In genomic region chr9:50700921-50701691, GRCm38 (mm10) we compare ENCODE assay signal across 10 mouse cellular contexts. TPM values are rescaled to one million over a fixed set of nuclear protein-coding genes. Genes with fewer than 3 reads are reported as not detected.
DNase-seq lines count a peak whose midpoint lies in the region; ATAC-seq and TF ChIP-seq lines count a peak whose summit lies in the region.
"Had no signal": no experiment of that assay in that cellular context is flagged by ENCODE, and none has a peak within 500 bp of the region (broad histone marks: within the 10 kb centered on the region; RNA-seq: fewer than 3 reads in every experiment).

No protein-coding gene starts in this region.

- TF ChIP-seq EP300 in heart, postnatal 0 days (IDR thresholded peaks at IDR 0.05; ENCODE audit: low read depth) = no peak

- H3K27ac ChIP-seq in heart, postnatal 0 days (ENCODE audit: low read depth) = peak overlapping the region; percentile 73
- peak overlapping the region; percentile 66 for H3K27ac ChIP-seq in lung, embryonic 16.5 days (ENCODE audit: low read length)
- H3K27ac ChIP-seq in intestine, embryonic 16.5 days (ENCODE audit: low read length) = no peak overlapping the region
- H3K27ac ChIP-seq: limb, embryonic 15.5 days had no signal

- peak overlapping the region; percentile 30; the same call in 1 of the 2 replicates for H3K4me2 ChIP-seq in heart, postnatal 0 days (ENCODE audit: low read depth, low read length)
- 0 out of 2 replicates have a peak overlapping the region, but pooled peaks have one; percentile 18 for H3K4me2 ChIP-seq in lung, embryonic 16.5 days (ENCODE audit: low read depth, low read length)
- H3K4me2 ChIP-seq in intestine, embryonic 16.5 days (ENCODE audit: low read depth, low read length) = no peak overlapping the region
- H3K4me2 ChIP-seq: limb, embryonic 15.5 days had no signal

- H3K4me1 ChIP-seq in heart, postnatal 0 days (ENCODE audit: control insufficient read depth, insufficient read depth) = peaks cover 20% of the 10 kb centered on the region
- peaks cover 23% of the 10 kb centered on the region for H3K4me1 ChIP-seq in lung, embryonic 16.5 days (replicated peaks; ENCODE audit: control insufficient read depth, insufficient read depth, low read length)
- H3K4me1 ChIP-seq in intestine, embryonic 16.5 days (ENCODE audit: control insufficient read depth, insufficient read depth, low read length) = peaks cover 10% of the 10 kb centered on the region

- no peak overlapping the region; the same call in 1 of the 2 replicates for H3K4me3 ChIP-seq in heart, postnatal 0 days (ENCODE audit: low read depth, low read length)
- no peak overlapping the region for H3K4me3 ChIP-seq in lung, embryonic 16.5 days (ENCODE audit: low read length)
- H3K4me3 ChIP-seq in intestine, embryonic 16.5 days (ENCODE audit: low read length) = no peak overlapping the region
- H3K4me3 ChIP-seq: limb, embryonic 15.5 days had no signal

- no peak overlapping the region for H3K9ac ChIP-seq in heart, postnatal 0 days (replicated peaks; ENCODE audit: low read depth, low read length)
- no peak overlapping the region for H3K9ac ChIP-seq in lung, embryonic 16.5 days (ENCODE audit: low read length)
- H3K9ac ChIP-seq in intestine, embryonic 16.5 days (ENCODE audit: low read depth, low read length) = no peak overlapping the region
- H3K9ac ChIP-seq: limb, embryonic 15.5 days had no signal

- no peaks in the 10 kb centered on the region for H3K27me3 ChIP-seq in heart, postnatal 0 days (ENCODE audit: control insufficient read depth, insufficient read depth, low read length)
- H3K27me3 ChIP-seq in lung, embryonic 16.5 days (ENCODE audit: control insufficient read depth, insufficient read depth, low read depth, low read length) = peaks cover 8% of the 10 kb centered on the region
- H3K27me3 ChIP-seq in intestine, embryonic 16.5 days (replicated peaks; ENCODE audit: control insufficient read depth, insufficient read depth, low read length) = peaks cover 4% of the 10 kb centered on the region; the same call in 1 of the 2 replicates
- H3K27me3 ChIP-seq: Patski had no signal

- 0 out of 2 replicates have a peak, but pooled peaks have one; percentile 8 for TF ChIP-seq CTCF in heart, postnatal 0 days (IDR thresholded peaks at IDR 0.05; ENCODE audit: low read depth)

- WGBS in heart, postnatal 0 days = 47% methylated on average over 11 of the region's 11 CpGs
- WGBS in lung, embryonic 16.5 days = 46% methylated on average over 11 of the region's 11 CpGs
- 52% methylated on average over 11 of the region's 11 CpGs for WGBS in intestine, embryonic 16.5 days

- peak; percentile 89 for ATAC-seq in heart, postnatal 0 days (ENCODE audit: insufficient read depth, low read depth)
- peak; percentile 81 for ATAC-seq in lung, embryonic 16.5 days (ENCODE audit: low read depth)
- ATAC-seq in intestine, embryonic 16.5 days = no peak
- ATAC-seq: Patski had no signal

- no peaks in the 10 kb centered on the region for H3K9me3 ChIP-seq in heart, postnatal 0 days (replicated peaks; ENCODE audit: control insufficient read depth, low read length)
- H3K9me3 ChIP-seq in lung, embryonic 16.5 days (ENCODE audit: control insufficient read depth, low read length) = no peaks in the 10 kb centered on the region
- no peaks in the 10 kb centered on the region for H3K9me3 ChIP-seq in intestine, embryonic 16.5 days (ENCODE audit: control insufficient read depth, low read length)
- H3K9me3 ChIP-seq: limb, embryonic 15.5 days had no signal

- peak; percentile 50 for DNase-seq in layer of hippocampus, adult 11-12 months (ENCODE audit: low spot score)
- no peak for DNase-seq in layer of hippocampus, postnatal 25 days (ENCODE audit: extremely low spot score in 1 of 2, low spot score in 1 of 2)
- DNase-seq in cerebellum, adult 9-10 months = peak; percentile 77
- peak; percentile 79 for DNase-seq in heart, postnatal 0 days (ENCODE audit: low spot score)
- no peak for DNase-seq in thymus, postnatal 36 days
- no peak for DNase-seq in adrenal gland, adult 18-20 months (ENCODE audit: low spot score in 2 of 2)

- H3K36me3 ChIP-seq in heart, postnatal 0 days (replicated peaks; ENCODE audit: control insufficient read depth, insufficient read depth, low read length) = peaks cover 13% of the 10 kb centered on the region; the same call in 1 of the 2 replicates
- H3K36me3 ChIP-seq in lung, embryonic 16.5 days (ENCODE audit: control insufficient read depth, insufficient read depth, low read length) = no peaks in the 10 kb centered on the region
- no peaks in the 10 kb centered on the region for H3K36me3 ChIP-seq in intestine, embryonic 16.5 days (ENCODE audit: control insufficient read depth, insufficient read depth, low read length)

RNA-seq across cellular contexts. Expression of gene Dixdc1, which starts 38.2 kb away (rescaled TPM):
- total RNA-seq in layer of hippocampus, postnatal 25 days (2021) = 10 to 100 TPM; 83.7 to 91.2 TPM
- 7.7 and 19.8 TPM in 2 replicates for total RNA-seq in heart, postnatal 0 days (2014; rRNA removed; ENCODE audit: low replicate concordance)
- 6.9 and 7.1 TPM in 2 replicates for polyA plus RNA-seq in heart, postnatal 0 days (2015; fragmentation: Nextera tagmentation; extraction: Ambion mirVana)
- polyA plus RNA-seq in lung, embryonic 16.5 days (2015; fragmentation: Nextera tagmentation; extraction: Ambion mirVana) = 6.9 and 8.1 TPM in 2 replicates
- 4.8 TPM in 2 replicates for polyA plus RNA-seq in intestine, embryonic 16.5 days (2015; fragmentation: Nextera tagmentation; extraction: Ambion mirVana)
- total RNA-seq in adrenal gland, adult 18-20 months (2021) = 1 to 10 TPM; 5.4 to 7.7 TPM

RNA-seq across cellular contexts. Expression of gene Dlat, which starts 41.5 kb away (rescaled TPM):
- 100 to 1,000 TPM; 137 to 141 TPM for total RNA-seq in layer of hippocampus, postnatal 25 days (2021)
- 155 and 215 TPM in 2 replicates for total RNA-seq in heart, postnatal 0 days (2014; rRNA removed; ENCODE audit: low replicate concordance)
- 203 and 204 TPM in 2 replicates for polyA plus RNA-seq in heart, postnatal 0 days (2015; fragmentation: Nextera tagmentation; extraction: Ambion mirVana)
- polyA plus RNA-seq in lung, embryonic 16.5 days (2015; fragmentation: Nextera tagmentation; extraction: Ambion mirVana) = 40.5 and 43.6 TPM in 2 replicates
- 61.0 and 63.7 TPM in 2 replicates for polyA plus RNA-seq in intestine, embryonic 16.5 days (2015; fragmentation: Nextera tagmentation; extraction: Ambion mirVana)
- 100 to 1,000 TPM; 164 to 320 TPM for total RNA-seq in adrenal gland, adult 18-20 months (2021)

RNA-seq across cellular contexts. Expression of gene 2310030G06Rik, which starts 45.2 kb away (rescaled TPM):
- total RNA-seq in layer of hippocampus, postnatal 25 days (2021) = 1 to 10 TPM; 1.7 to 1.9 TPM
- 3.6 and 4.8 TPM in 2 replicates for total RNA-seq in heart, postnatal 0 days (2014; rRNA removed; ENCODE audit: low replicate concordance)
- 10.6 and 11.0 TPM in 2 replicates for polyA plus RNA-seq in heart, postnatal 0 days (2015; fragmentation: Nextera tagmentation; extraction: Ambion mirVana)
- polyA plus RNA-seq in lung, embryonic 16.5 days (2015; fragmentation: Nextera tagmentation; extraction: Ambion mirVana) = 14.9 and 18.5 TPM in 2 replicates
- polyA plus RNA-seq in intestine, embryonic 16.5 days (2015; fragmentation: Nextera tagmentation; extraction: Ambion mirVana) = 21.3 and 23.5 TPM in 2 replicates
- total RNA-seq in adrenal gland, adult 18-20 months (2021) = 1 to 10 TPM; 5.1 to 5.4 TPM

RNA-seq across cellular contexts. Expression of gene Cryab, which starts 50.0 kb away (rescaled TPM):
- 100 to 1,000 TPM; 125 to 157 TPM for total RNA-seq in layer of hippocampus, postnatal 25 days (2021)
- total RNA-seq in heart, postnatal 0 days (2014; rRNA removed; ENCODE audit: low replicate concordance) = 758 and 766 TPM in 2 replicates
- polyA plus RNA-seq in heart, postnatal 0 days (2015; fragmentation: Nextera tagmentation; extraction: Ambion mirVana) = 1,736 and 1,781 TPM in 2 replicates
- polyA plus RNA-seq in lung, embryonic 16.5 days (2015; fragmentation: Nextera tagmentation; extraction: Ambion mirVana) = 173 and 174 TPM in 2 replicates
- polyA plus RNA-seq in intestine, embryonic 16.5 days (2015; fragmentation: Nextera tagmentation; extraction: Ambion mirVana) = 62.8 and 63.6 TPM in 2 replicates
- 10 to 100 TPM; 26.1 to 89.2 TPM for total RNA-seq in adrenal gland, adult 18-20 months (2021)

RNA-seq across cellular contexts. Expression of gene Hspb2, which starts 51.0 kb away (rescaled TPM):
- total RNA-seq in layer of hippocampus, postnatal 25 days (2021) = 1 to 10 TPM in 1 of 2 experiments, under 1 TPM in 1; 0.96 to 1.7 TPM
- total RNA-seq in heart, postnatal 0 days (2014; rRNA removed; ENCODE audit: low replicate concordance) = 241 and 266 TPM in 2 replicates
- polyA plus RNA-seq in heart, postnatal 0 days (2015; fragmentation: Nextera tagmentation; extraction: Ambion mirVana) = 309 and 313 TPM in 2 replicates
- 21.1 and 26.2 TPM in 2 replicates for polyA plus RNA-seq in lung, embryonic 16.5 days (2015; fragmentation: Nextera tagmentation; extraction: Ambion mirVana)
- polyA plus RNA-seq in intestine, embryonic 16.5 days (2015; fragmentation: Nextera tagmentation; extraction: Ambion mirVana) = 5.0 TPM in 2 replicates
- total RNA-seq in adrenal gland, adult 18-20 months (2021) = 1 to 10 TPM; 1.7 to 3.4 TPM

Comparison
In these comparisons a context has a peak if more than half of its experiments do, and no peak if none do; other contexts are left out.
1. DNase-seq: peak in layer of hippocampus, adult 11-12 months (single experiment), cerebellum, adult 9-10 months (single experiment) and heart, postnatal 0 days (single experiment); none in layer of hippocampus, postnatal 25 days (0 of 2), thymus, postnatal 36 days (0 of 2) and adrenal gland, adult 18-20 months (0 of 2).